Mouse (Mus musculus): ENCODE measurements at regions not wholly inside any gene's neighbourhood (a gene's known extent, or its start where the extent isn't known, plus 50 kb on each side); places are given as distances from the start of the nearest gene placed in this dataset.

DNA sequence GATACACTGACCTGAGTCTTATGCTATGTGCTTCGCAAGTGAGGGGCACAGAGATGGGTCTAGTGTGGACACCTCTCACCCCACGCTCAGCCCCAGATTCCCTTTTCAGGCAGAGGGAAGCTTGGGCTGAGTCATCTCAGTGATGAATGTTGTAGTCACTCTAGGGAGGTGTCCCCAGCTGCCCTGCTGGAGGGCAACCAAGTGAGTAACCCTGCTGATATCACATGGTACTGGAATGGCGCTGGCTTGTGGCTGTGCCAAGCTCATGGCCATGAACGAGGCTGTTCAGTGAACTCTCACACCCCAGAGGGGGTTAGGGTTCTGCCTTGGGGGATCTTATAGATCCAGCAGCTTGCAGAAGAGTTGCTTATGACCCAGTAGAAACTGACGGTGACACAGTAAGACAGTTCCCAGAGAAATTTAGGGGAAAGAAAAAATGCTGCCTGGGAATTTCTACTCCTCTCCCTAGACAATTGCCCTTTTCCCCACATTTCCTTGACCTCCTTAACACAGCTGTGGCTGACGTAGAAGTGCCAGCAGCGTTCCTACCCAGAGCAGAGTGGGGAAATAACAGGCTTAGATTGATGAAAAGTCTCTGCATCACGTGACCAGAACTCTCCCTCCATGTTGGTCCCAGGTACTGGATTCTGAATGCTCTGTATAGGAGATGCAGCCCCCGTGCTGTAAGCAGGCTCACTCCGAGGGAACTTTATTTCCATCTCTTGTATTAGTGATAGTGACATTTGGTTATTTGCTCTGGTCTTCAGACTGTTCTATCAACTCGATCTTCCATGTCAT, 107.6 kb upstream of the Dusp10 start:
- in situ Hi-C loops (cut with MboI; ENCODE audit: low sequenced_read_pairs in 2 of 2, unreplicated experiment in 2 of 2), result no loop called here
- H3K27ac ChIP-seq (ENCODE audit: insufficient read depth, low read depth, low read length, poor library complexity, severe bottlenecking), result no peak overlapping the region
- no peak overlapping the region for H3K9ac ChIP-seq (ENCODE audit: insufficient read depth, low read depth, low read length, poor library complexity, severe bottlenecking)
- H3K4me1 ChIP-seq (ENCODE audit: control insufficient read depth in 2 of 2, insufficient read depth in 2 of 2, low read length in 2 of 2, poor library complexity in 1 of 2), result no peaks in the 10 kb centered on the region
- no peak overlapping the region for H3K4me3 ChIP-seq (ENCODE audit: insufficient read depth in 1 of 2, low read depth in 1 of 2, low read length in 2 of 2, poor library complexity in 1 of 2, severe bottlenecking in 1 of 2)
- H3K36me3 ChIP-seq (ENCODE audit: control insufficient read depth, insufficient read depth, low read length, poor library complexity, severe bottlenecking), result no peaks in the 10 kb centered on the region
- no peak for DNase-seq (ENCODE audit: low read depth, low spot score)
- TF ChIP-seq HCFC1 (IDR thresholded peaks at IDR 0.05; ENCODE audit: borderline replicate concordance, insufficient read depth, low read length), result no peak
- no peak for TF ChIP-seq ZNF384 (IDR thresholded peaks at IDR 0.05; ENCODE audit: low read depth, low read length)
- TF ChIP-seq CHD2 (IDR thresholded peaks at IDR 0.05; ENCODE audit: low read depth, low read length), result no peak
- TF ChIP-seq MAFK (IDR thresholded peaks at IDR 0.05; ENCODE audit: insufficient read depth, low read depth, low read length), result no peak
- no peak for TF ChIP-seq ZC3H11A (IDR thresholded peaks at IDR 0.05; ENCODE audit: borderline replicate concordance, low read depth, low read length)
- H3K9me3 ChIP-seq (ENCODE audit: control insufficient read depth, insufficient read depth, low read depth, low read length), result no peaks in the 10 kb centered on the region

GRCm38 (mm10) chr1:183917656-183918055, 95.4 kb upstream of the Dusp10 start:
- Histone ChIP-seq H3K4me3 (ENCODE audit: insufficient read depth in 1 of 2, low read depth in 1 of 2, low read length in 2 of 2, poor library complexity in 1 of 2, severe bottlenecking in 1 of 2) (no peak overlapping the region), H3K9me3 (ENCODE audit: control insufficient read depth, insufficient read depth, low read depth, low read length) (no peaks in the 10 kb centered on the region), H3K27ac (ENCODE audit: insufficient read depth, low read depth, low read length, poor library complexity, severe bottlenecking) (no peak overlapping the region), H3K36me3 (ENCODE audit: control insufficient read depth, insufficient read depth, low read length, poor library complexity, severe bottlenecking) (no peaks in the 10 kb centered on the region), H3K9ac (ENCODE audit: insufficient read depth, low read depth, low read length, poor library complexity, severe bottlenecking) (no peak overlapping the region), H3K4me1 (ENCODE audit: control insufficient read depth in 2 of 2, insufficient read depth in 2 of 2, low read length in 2 of 2, poor library complexity in 1 of 2) (no peaks in the 10 kb centered on the region)
- DNase-seq (ENCODE audit: low read depth, low spot score), result no peak
- in situ Hi-C loops (cut with MboI; ENCODE audit: low sequenced_read_pairs in 2 of 2, unreplicated experiment in 2 of 2), result no loop called here
- TF ChIP-seq CHD2 (IDR thresholded peaks at IDR 0.05; ENCODE audit: low read depth, low read length) (no peak), ZNF384 (IDR thresholded peaks at IDR 0.05; ENCODE audit: low read depth, low read length) (no peak), HCFC1 (IDR thresholded peaks at IDR 0.05; ENCODE audit: borderline replicate concordance, insufficient read depth, low read length) (no peak), ZC3H11A (IDR thresholded peaks at IDR 0.05; ENCODE audit: borderline replicate concordance, low read depth, low read length) (no peak), MAFK (IDR thresholded peaks at IDR 0.05; ENCODE audit: insufficient read depth, low read depth, low read length) (no peak)

- Histone ChIP-seq H3K9ac (ENCODE audit: insufficient read depth, low read depth, low read length, poor library complexity, severe bottlenecking) (no peak overlapping the region), H3K4me3 (ENCODE audit: insufficient read depth in 1 of 2, low read depth in 1 of 2, low read length in 2 of 2, poor library complexity in 1 of 2, severe bottlenecking in 1 of 2) (no peak overlapping the region), H3K9me3 (ENCODE audit: control insufficient read depth, insufficient read depth, low read depth, low read length) (no peaks in the 10 kb centered on the region), H3K4me1 (ENCODE audit: control insufficient read depth in 2 of 2, insufficient read depth in 2 of 2, low read length in 2 of 2, poor library complexity in 1 of 2) (no peaks in the 10 kb centered on the region), H3K36me3 (ENCODE audit: control insufficient read depth, insufficient read depth, low read length, poor library complexity, severe bottlenecking) (no peaks in the 10 kb centered on the region), H3K27ac (ENCODE audit: insufficient read depth, low read depth, low read length, poor library complexity, severe bottlenecking) (no peak overlapping the region)
- no peak for DNase-seq (ENCODE audit: low read depth, low spot score)
- TF ChIP-seq ZC3H11A (IDR thresholded peaks at IDR 0.05; ENCODE audit: borderline replicate concordance, low read depth, low read length), result no peak
- TF ChIP-seq MAFK (IDR thresholded peaks at IDR 0.05; ENCODE audit: insufficient read depth, low read depth, low read length), result no peak
- no peak for TF ChIP-seq HCFC1 (IDR thresholded peaks at IDR 0.05; ENCODE audit: borderline replicate concordance, insufficient read depth, low read length)
- no peak for TF ChIP-seq ZNF384 (IDR thresholded peaks at IDR 0.05; ENCODE audit: low read depth, low read length)
- no peak for TF ChIP-seq CHD2 (IDR thresholded peaks at IDR 0.05; ENCODE audit: low read depth, low read length)
- in situ Hi-C loops (cut with MboI; ENCODE audit: low sequenced_read_pairs in 2 of 2, unreplicated experiment in 2 of 2), result no loop called here
Measured at GRCm38 (mm10) chr1:183921262-183921661, 91.8 kb upstream of the Dusp10 start.

- no peak overlapping the region for H3K27ac ChIP-seq (ENCODE audit: insufficient read depth, low read depth, low read length, poor library complexity, severe bottlenecking)
- TF ChIP-seq MAFK (IDR thresholded peaks at IDR 0.05; ENCODE audit: insufficient read depth, low read depth, low read length) (no peak), HCFC1 (IDR thresholded peaks at IDR 0.05; ENCODE audit: borderline replicate concordance, insufficient read depth, low read length) (no peak)
- no peaks in the 10 kb centered on the region for H3K36me3 ChIP-seq (ENCODE audit: control insufficient read depth, insufficient read depth, low read length, poor library complexity, severe bottlenecking)
- H3K4me1 ChIP-seq (ENCODE audit: control insufficient read depth in 2 of 2, insufficient read depth in 2 of 2, low read length in 2 of 2, poor library complexity in 1 of 2), result no peaks in the 10 kb centered on the region
- H3K9ac ChIP-seq (ENCODE audit: insufficient read depth, low read depth, low read length, poor library complexity, severe bottlenecking), result no peak overlapping the region
- no peak overlapping the region for H3K4me3 ChIP-seq (ENCODE audit: insufficient read depth in 1 of 2, low read depth in 1 of 2, low read length in 2 of 2, poor library complexity in 1 of 2, severe bottlenecking in 1 of 2)
- no peak for DNase-seq (ENCODE audit: low read depth, low spot score)
- in situ Hi-C loops (cut with MboI; ENCODE audit: low sequenced_read_pairs in 2 of 2, unreplicated experiment in 2 of 2), result no loop called here
- no peaks in the 10 kb centered on the region for H3K9me3 ChIP-seq (ENCODE audit: control insufficient read depth, insufficient read depth, low read depth, low read length)
Measured at GRCm38 (mm10) chr1:183928539-183928938, 84.6 kb upstream of the Dusp10 start.

All from ES-E14 (cell line).